Mouse (Mus musculus): ENCODE measurements around the gene Farp2.
"Not testable (repeated sequence)": the region's sequence is repeated elsewhere in the genome, so short reads cannot be mapped to it uniquely, and the experiment has no call there.

GRCm38 (mm10) chr1:93658559-93658958, 146.7 kb downstream of the Farp2 start, which contains the start of gene Stk25:
- TF ChIP-seq CTCF (conservative IDR thresholded peaks at IDR 0.05; ENCODE audit: insufficient read depth, insufficient read length, low read depth, low read length); POLR2A (IDR thresholded peaks at IDR 0.05; ENCODE audit: low read depth, low read length): not testable (repeated sequence)

Data from kidney, adult 2 months (tissue).